Mouse (Mus musculus): ENCODE data around the gene Sprr2a3.
"Not testable (repeated sequence)": the region's sequence is repeated elsewhere in the genome, so short reads cannot be mapped to it uniquely, and the experiment has no call there.

The Sprr2a3 gene

GRCm38 (mm10) chr3:92285101-92285500 lies at the start of gene Sprr2a3:
TSS of gene Sprr2a3 (plus strand) at chr3:92285417.
- DNase-seq (ENCODE audit: low spot score in 2 of 2): not testable (repeated sequence)

GRCm38 (mm10) chr3:92236463-92237189 lies 48.6 kb upstream of the Sprr2a3 start:
- DNase-seq (ENCODE audit: low spot score in 2 of 2): not testable (repeated sequence)

- not testable (repeated sequence) for DNase-seq (ENCODE audit: low spot score in 2 of 2)
Observed at GRCm38 (mm10) chr3:92238736-92239135, 46.5 kb upstream of the Sprr2a3 start.

GRCm38 (mm10) chr3:92239197-92239596 lies 46.0 kb upstream of the Sprr2a3 start:
- not testable (repeated sequence) for DNase-seq (ENCODE audit: low spot score in 2 of 2)

GRCm38 (mm10) chr3:92244833-92245232 lies 40.4 kb upstream of the Sprr2a3 start:
- DNase-seq (ENCODE audit: low spot score in 2 of 2): not testable (repeated sequence)

- DNase-seq (ENCODE audit: low spot score in 2 of 2): not testable (repeated sequence)
Observed at GRCm38 (mm10) chr3:92246245-92246644, 39.0 kb upstream of the Sprr2a3 start.

- not testable (repeated sequence) for DNase-seq (ENCODE audit: low spot score in 2 of 2)
Observed at GRCm38 (mm10) chr3:92248494-92248893, 36.7 kb upstream of the Sprr2a3 start.

- not testable (repeated sequence) for DNase-seq (ENCODE audit: low spot score in 2 of 2)
Observed at GRCm38 (mm10) chr3:92250450-92250849, 34.8 kb upstream of the Sprr2a3 start.

- DNase-seq (ENCODE audit: low spot score in 2 of 2): not testable (repeated sequence)
Observed at GRCm38 (mm10) chr3:92253860-92254259, 31.4 kb upstream of the Sprr2a3 start.

- not testable (repeated sequence) for DNase-seq (ENCODE audit: low spot score in 2 of 2)
Observed at GRCm38 (mm10) chr3:92258526-92258925, 26.7 kb upstream of the Sprr2a3 start.

- DNase-seq (ENCODE audit: low spot score in 2 of 2): not testable (repeated sequence)
Observed at GRCm38 (mm10) chr3:92263462-92263861, 21.8 kb upstream of the Sprr2a3 start.

- not testable (repeated sequence) for DNase-seq (ENCODE audit: low spot score in 2 of 2)
Observed at GRCm38 (mm10) chr3:92271414-92271985, 13.7 kb upstream of the Sprr2a3 start.

GRCm38 (mm10) chr3:92273504-92273903 lies 11.7 kb upstream of the Sprr2a3 start:
- not testable (repeated sequence) for DNase-seq (ENCODE audit: low spot score in 2 of 2)

- DNase-seq (ENCODE audit: low spot score in 2 of 2): not testable (repeated sequence)
Observed at GRCm38 (mm10) chr3:92274018-92274417, 11.2 kb upstream of the Sprr2a3 start.

- DNase-seq (ENCODE audit: low spot score in 2 of 2): not testable (repeated sequence)
Observed at GRCm38 (mm10) chr3:92279663-92280062, 5.6 kb upstream of the Sprr2a3 start.

GRCm38 (mm10) chr3:92280963-92281606 lies 4.1 kb upstream of the Sprr2a3 start:
- DNase-seq (ENCODE audit: low spot score in 2 of 2): not testable (repeated sequence)

- not testable (repeated sequence) for DNase-seq (ENCODE audit: low spot score in 2 of 2)
Observed at GRCm38 (mm10) chr3:92288489-92288888, 3.3 kb downstream of the Sprr2a3 start.

- no peak for DNase-seq (ENCODE audit: low spot score in 2 of 2)
Observed at GRCm38 (mm10) chr3:92307406-92307805, 22.2 kb downstream of the Sprr2a3 start.

- DNase-seq (ENCODE audit: low spot score in 2 of 2): no peak
Observed at GRCm38 (mm10) chr3:92316320-92316719, 31.1 kb downstream of the Sprr2a3 start, which contains the start of gene Sprr2b. TSS of gene Sprr2b (plus strand) at chr3:92316620.

- no peak for DNase-seq (ENCODE audit: low spot score in 2 of 2)
Observed at GRCm38 (mm10) chr3:92317384-92317783, 32.2 kb downstream of the Sprr2a3 start.

GRCm38 (mm10) chr3:92336278-92336677 lies 51.1 kb downstream of the Sprr2a3 start:
- no peak for DNase-seq (ENCODE audit: low spot score in 2 of 2)

GRCm38 (mm10) chr3:92338840-92339239 lies 53.6 kb downstream of the Sprr2a3 start, which contains the start of gene Sprr2d:
TSS of gene Sprr2d (plus strand) at chr3:92339140.
- no peak for DNase-seq (ENCODE audit: low spot score in 2 of 2)
